Mouse (Mus musculus): ENCODE data around the gene Asb7. TPM values are rescaled to one million over a fixed set of nuclear protein-coding genes. Genes with fewer than 3 reads are reported as not detected.

The Asb7 gene
- polyA plus RNA-seq, 1 experiment: 2.3 TPM

GRCm38 (mm10) chr7:66661572-66661971 lies 27.8 kb downstream of the Asb7 start:
- TF ChIP-seq CTCF (IDR thresholded peaks at IDR 0.05; ENCODE audit: extremely low read depth, insufficient read depth, insufficient read length, insufficient replicate concordance) (peak; percentile 68; the same call in 1 of the 2 replicates), POLR2A (IDR thresholded peaks at IDR 0.05; ENCODE audit: low read depth, low read length) (no peak)
- Histone ChIP-seq H3K27me3 (ENCODE audit: control insufficient read depth, insufficient read depth, low read length) (no peaks in the 10 kb centered on the region), H3K27ac (ENCODE audit: insufficient read depth, low read length) (no peak overlapping the region), H3K4me3 (ENCODE audit: extremely low read depth, insufficient read depth, insufficient read length) (peak overlapping the region; percentile 1; the same call in 1 of the 2 replicates), H3K36me3 (ENCODE audit: control insufficient read depth, insufficient read depth, low read length) (peaks cover 10% of the 10 kb centered on the region), H3K4me1 (ENCODE audit: control insufficient read depth, insufficient read depth, insufficient read length) (no peaks in the 10 kb centered on the region)
- WGBS: 18% methylated on average over 8 of the region's 8 CpGs
- peak; percentile 45 to 56 for DNase-seq (ENCODE audit: low read depth in 1 of 2, low spot score in 2 of 2)

- Histone ChIP-seq H3K36me3 (ENCODE audit: control insufficient read depth, insufficient read depth, low read length) (peaks cover 10% of the 10 kb centered on the region), H3K4me1 (ENCODE audit: control insufficient read depth, insufficient read depth, insufficient read length) (no peaks in the 10 kb centered on the region), H3K27me3 (ENCODE audit: control insufficient read depth, insufficient read depth, low read length) (no peaks in the 10 kb centered on the region), H3K27ac (ENCODE audit: insufficient read depth, low read length) (no peak overlapping the region), H3K4me3 (ENCODE audit: extremely low read depth, insufficient read depth, insufficient read length) (no peak overlapping the region)
- no peak for TF ChIP-seq POLR2A (IDR thresholded peaks at IDR 0.05; ENCODE audit: low read depth, low read length)
- no peak for DNase-seq (ENCODE audit: low read depth in 1 of 2, low spot score in 2 of 2)
- 83% methylated on average over 8 of the region's 8 CpGs for WGBS
These were observed 28.4 kb downstream of the Asb7 start for GRCm38 (mm10) chr7:66660972-66661371.

GRCm38 (mm10) chr7:66660291-66660690 lies 29.1 kb downstream of the Asb7 start:
- no peak for DNase-seq (ENCODE audit: low read depth in 1 of 2, low spot score in 2 of 2)
- no peaks in the 10 kb centered on the region for H3K27me3 ChIP-seq (ENCODE audit: control insufficient read depth, insufficient read depth, low read length)
- H3K4me1 ChIP-seq (ENCODE audit: control insufficient read depth, insufficient read depth, insufficient read length): no peaks in the 10 kb centered on the region
- no peak for TF ChIP-seq POLR2A (IDR thresholded peaks at IDR 0.05; ENCODE audit: low read depth, low read length)
- TF ChIP-seq CTCF (IDR thresholded peaks at IDR 0.05; ENCODE audit: extremely low read depth, insufficient read depth, insufficient read length, insufficient replicate concordance): no peak
- WGBS: 88% methylated on average over 7 of the region's 7 CpGs
- H3K4me3 ChIP-seq (ENCODE audit: extremely low read depth, insufficient read depth, insufficient read length): no peak overlapping the region
- H3K27ac ChIP-seq (ENCODE audit: insufficient read depth, low read length): no peak overlapping the region
- H3K36me3 ChIP-seq (ENCODE audit: control insufficient read depth, insufficient read depth, low read length): peaks cover 10% of the 10 kb centered on the region

GRCm38 (mm10) chr7:66655471-66655870 lies 33.9 kb downstream of the Asb7 start:
- no peaks in the 10 kb centered on the region for H3K4me1 ChIP-seq (ENCODE audit: control insufficient read depth, insufficient read depth, insufficient read length)
- WGBS: 95% methylated on average over 9 of the region's 9 CpGs
- no peak overlapping the region for H3K27ac ChIP-seq (ENCODE audit: insufficient read depth, low read length)
- H3K4me3 ChIP-seq (ENCODE audit: extremely low read depth, insufficient read depth, insufficient read length): no peak overlapping the region
- no peak for DNase-seq (ENCODE audit: low read depth in 1 of 2, low spot score in 2 of 2)
- TF ChIP-seq CTCF (IDR thresholded peaks at IDR 0.05; ENCODE audit: extremely low read depth, insufficient read depth, insufficient read length, insufficient replicate concordance) (no peak), POLR2A (IDR thresholded peaks at IDR 0.05; ENCODE audit: low read depth, low read length) (no peak)
- no peaks in the 10 kb centered on the region for H3K27me3 ChIP-seq (ENCODE audit: control insufficient read depth, insufficient read depth, low read length)
- peaks cover 11% of the 10 kb centered on the region for H3K36me3 ChIP-seq (ENCODE audit: control insufficient read depth, insufficient read depth, low read length)

GRCm38 (mm10) chr7:66653596-66653995 lies 35.8 kb downstream of the Asb7 start:
- no peak for DNase-seq (ENCODE audit: low read depth in 1 of 2, low spot score in 2 of 2)
- Histone ChIP-seq H3K36me3 (ENCODE audit: control insufficient read depth, insufficient read depth, low read length) (peaks cover 3% of the 10 kb centered on the region), H3K4me3 (ENCODE audit: extremely low read depth, insufficient read depth, insufficient read length) (no peak overlapping the region), H3K27ac (ENCODE audit: insufficient read depth, low read length) (no peak overlapping the region), H3K4me1 (ENCODE audit: control insufficient read depth, insufficient read depth, insufficient read length) (no peaks in the 10 kb centered on the region), H3K27me3 (ENCODE audit: control insufficient read depth, insufficient read depth, low read length) (no peaks in the 10 kb centered on the region)
- 94% methylated on average over 9 of the region's 9 CpGs for WGBS
- TF ChIP-seq CTCF (IDR thresholded peaks at IDR 0.05; ENCODE audit: extremely low read depth, insufficient read depth, insufficient read length, insufficient replicate concordance) (no peak), POLR2A (IDR thresholded peaks at IDR 0.05; ENCODE audit: low read depth, low read length) (no peak)

- Histone ChIP-seq H3K36me3 (ENCODE audit: control insufficient read depth, insufficient read depth, low read length) (peaks cover 1% of the 10 kb centered on the region), H3K27ac (ENCODE audit: insufficient read depth, low read length) (no peak overlapping the region), H3K4me1 (ENCODE audit: control insufficient read depth, insufficient read depth, insufficient read length) (no peaks in the 10 kb centered on the region), H3K4me3 (ENCODE audit: extremely low read depth, insufficient read depth, insufficient read length) (no peak overlapping the region), H3K27me3 (ENCODE audit: control insufficient read depth, insufficient read depth, low read length) (no peaks in the 10 kb centered on the region)
- TF ChIP-seq POLR2A (IDR thresholded peaks at IDR 0.05; ENCODE audit: low read depth, low read length) (no peak), CTCF (IDR thresholded peaks at IDR 0.05; ENCODE audit: extremely low read depth, insufficient read depth, insufficient read length, insufficient replicate concordance) (no peak)
- no peak for DNase-seq (ENCODE audit: low read depth in 1 of 2, low spot score in 2 of 2)
- 51% methylated on average over 4 of the region's 4 CpGs for WGBS
These were observed 37.2 kb downstream of the Asb7 start for GRCm38 (mm10) chr7:66652216-66652615.

GRCm38 (mm10) chr7:66650883-66651282 lies 38.5 kb downstream of the Asb7 start:
- H3K36me3 ChIP-seq (ENCODE audit: control insufficient read depth, insufficient read depth, low read length): peaks cover 4% of the 10 kb centered on the region
- no peak overlapping the region for H3K27ac ChIP-seq (ENCODE audit: insufficient read depth, low read length)
- H3K4me1 ChIP-seq (ENCODE audit: control insufficient read depth, insufficient read depth, insufficient read length): no peaks in the 10 kb centered on the region
- WGBS: 85% methylated on average over 5 of the region's 5 CpGs
- TF ChIP-seq CTCF (IDR thresholded peaks at IDR 0.05; ENCODE audit: extremely low read depth, insufficient read depth, insufficient read length, insufficient replicate concordance) (no peak), POLR2A (IDR thresholded peaks at IDR 0.05; ENCODE audit: low read depth, low read length) (no peak)
- no peak for DNase-seq (ENCODE audit: low read depth in 1 of 2, low spot score in 2 of 2)
- H3K27me3 ChIP-seq (ENCODE audit: control insufficient read depth, insufficient read depth, low read length): no peaks in the 10 kb centered on the region
- H3K4me3 ChIP-seq (ENCODE audit: extremely low read depth, insufficient read depth, insufficient read length): no peak overlapping the region

Measured in spleen, adult 2 months (tissue).